Mouse (Mus musculus) urinary bladder, postnatal 4 days (tissue): ENCODE measurements around the gene Zfp810.
"Not testable (repeated sequence)": the region's sequence is repeated elsewhere in the genome, so short reads cannot be mapped to it uniquely, and the experiment has no call there.

Experiments used
- DNase-seq, 2 experiments: peaks; one replicate each; pipeline ENCODE4 v3.0.0; 2021 to 2022; ENCODE audit warnings: low spot score in 2 of 2

The Zfp810 gene

GRCm38 (mm10) chr9:22307156-22307919 is at the start of gene Zfp810:
TSS of gene Zfp810 (minus strand) at chr9:22307648.
- DNase-seq: peak; percentile 88 to 92

- no peak for DNase-seq
Observed at GRCm38 (mm10) chr9:22355919-22356318, 48.5 kb upstream of the Zfp810 start.

GRCm38 (mm10) chr9:22353901-22354300 is 46.5 kb upstream of the Zfp810 start:
- DNase-seq: no peak

- DNase-seq: no peak
Observed at GRCm38 (mm10) chr9:22353465-22353864, 46.0 kb upstream of the Zfp810 start.

- DNase-seq: no peak
Observed at GRCm38 (mm10) chr9:22340331-22340730, 32.9 kb upstream of the Zfp810 start.

GRCm38 (mm10) chr9:22337217-22337616 is 29.8 kb upstream of the Zfp810 start:
- no peak for DNase-seq

- DNase-seq: peak; percentile 78 to 85
Observed at GRCm38 (mm10) chr9:22327475-22328387, 20.3 kb upstream of the Zfp810 start.

GRCm38 (mm10) chr9:22327099-22327474 is 19.6 kb upstream of the Zfp810 start:
- no peak for DNase-seq

- DNase-seq: no peak
Observed at GRCm38 (mm10) chr9:22324579-22324978, 17.1 kb upstream of the Zfp810 start.

GRCm38 (mm10) chr9:22322381-22323211 is 15.1 kb upstream of the Zfp810 start:
- no peak for DNase-seq

- no peak for DNase-seq
Observed at GRCm38 (mm10) chr9:22319109-22319508, 11.7 kb upstream of the Zfp810 start.

- DNase-seq: not testable (repeated sequence)
Observed at GRCm38 (mm10) chr9:22316047-22316446, 8.6 kb upstream of the Zfp810 start.

GRCm38 (mm10) chr9:22314066-22314465 is 6.6 kb upstream of the Zfp810 start:
- no peak for DNase-seq

- no peak for DNase-seq
Observed at GRCm38 (mm10) chr9:22313218-22313617, 5.8 kb upstream of the Zfp810 start.

- DNase-seq: no peak
Observed at GRCm38 (mm10) chr9:22309651-22310050, 2.2 kb upstream of the Zfp810 start.

GRCm38 (mm10) chr9:22307920-22308262 is 443 bp upstream of the Zfp810 start:
- not testable (repeated sequence) for DNase-seq

GRCm38 (mm10) chr9:22306726-22307125 is 722 bp downstream of the Zfp810 start:
- no peak for DNase-seq

- DNase-seq: no peak
Observed at GRCm38 (mm10) chr9:22302199-22302598, 5.2 kb downstream of the Zfp810 start.

GRCm38 (mm10) chr9:22278733-22279132 is 28.7 kb downstream of the Zfp810 start:
- no peak for DNase-seq

GRCm38 (mm10) chr9:22268886-22269285 is 38.6 kb downstream of the Zfp810 start:
- no peak for DNase-seq

GRCm38 (mm10) chr9:22262611-22263010 is 44.8 kb downstream of the Zfp810 start:
- DNase-seq: no peak

- DNase-seq: no peak
Observed at GRCm38 (mm10) chr9:22261594-22261993, 45.9 kb downstream of the Zfp810 start.
